Mouse (Mus musculus) embryonic facial prominence, embryonic 14.5 days (tissue): ENCODE results near the gene Utrn. TPM values are rescaled to one million over a fixed set of nuclear protein-coding genes. Genes with fewer than 3 reads are reported as not detected.

Experiments used
- ATAC-seq: fragments of 200-750 bp; cut with Nextera tagmentation; 2 replicates; pipeline ENCODE4 v1.8.0; 2017; ENCODE audit warnings: low read depth, moderate number of reproducible peaks, moderate TSS enrichment
- DNase-seq: peaks from one replicate; pipeline ENCODE4 v3.0.0-alpha.2; 2015; ENCODE audit warnings: low spot score
- H3K27ac ChIP-seq: fragments of 300-500 bp; sonication (generic); replicated peaks from 2 replicates; pipeline ENCODE4 v1.5.1; 2014; ENCODE audit warnings: low read depth, mild to moderate bottlenecking, low read length, moderate library complexity
- H3K27me3 ChIP-seq: fragments of 300-500 bp; sonication (generic); replicated peaks from 2 replicates; pipeline ENCODE4 v1.6.1; 2014; ENCODE audit warnings: low read length; ENCODE audit not compliant: control insufficient read depth, insufficient read depth
- H3K36me3 ChIP-seq: fragments of 300-500 bp; sonication (generic); 2 replicates; pipeline ENCODE4 v1.6.1; 2014; ENCODE audit warnings: low read length, mixed read lengths; ENCODE audit not compliant: control insufficient read depth, insufficient read depth
- H3K4me1 ChIP-seq: fragments of 300-500 bp; sonication (generic); 2 replicates; pipeline ENCODE4 v1.6.1; 2014; ENCODE audit warnings: antibody characterized with exemption, low read length; ENCODE audit not compliant: control insufficient read depth, insufficient read depth
- H3K4me2 ChIP-seq: fragments of 300-500 bp; sonication (generic); 2 replicates; pipeline ENCODE4 v1.6.1; 2014; ENCODE audit warnings: low read depth, mild to moderate bottlenecking, low read length, moderate library complexity, mixed read lengths
- H3K4me3 ChIP-seq: fragments of 300-500 bp; sonication (generic); 2 replicates; pipeline ENCODE4 v1.5.1; 2014; ENCODE audit warnings: low read depth, mild to moderate bottlenecking, low read length
- H3K9ac ChIP-seq: fragments of 300-500 bp; sonication (generic); 2 replicates; pipeline ENCODE4 v1.6.1; 2014; ENCODE audit warnings: low read depth, mild to moderate bottlenecking, low read length, moderate library complexity, mixed read lengths
- H3K9me3 ChIP-seq: fragments of 300-500 bp; sonication (generic); 2 replicates; pipeline ENCODE4 v1.6.1; 2016; ENCODE audit warnings: low read length; ENCODE audit not compliant: control insufficient read depth
- WGBS: fragments of 180-500 bp; shearing (Covaris S2); extraction: QIAGEN DNeasy Blood & Tissue Kit; methylation state at CpG from one replicate; pipeline ENCODE4 v1.1.7; 2014; 5-methylcytosine and 5-hydroxymethylcytosine counted together
- polyA plus RNA-seq: library from polyadenylated mRNA; unstranded; fragments of >200 nt; fragmentation: Nextera tagmentation; extraction: Ambion mirVana; gene quantifications from 2 replicates; pipeline ENCODE4 v1.2.1, GENCODE M21; 2014

Utrn gene
- polyA plus RNA-seq, 1 experiment from 2014 or later: 73.3 TPM

DNA sequence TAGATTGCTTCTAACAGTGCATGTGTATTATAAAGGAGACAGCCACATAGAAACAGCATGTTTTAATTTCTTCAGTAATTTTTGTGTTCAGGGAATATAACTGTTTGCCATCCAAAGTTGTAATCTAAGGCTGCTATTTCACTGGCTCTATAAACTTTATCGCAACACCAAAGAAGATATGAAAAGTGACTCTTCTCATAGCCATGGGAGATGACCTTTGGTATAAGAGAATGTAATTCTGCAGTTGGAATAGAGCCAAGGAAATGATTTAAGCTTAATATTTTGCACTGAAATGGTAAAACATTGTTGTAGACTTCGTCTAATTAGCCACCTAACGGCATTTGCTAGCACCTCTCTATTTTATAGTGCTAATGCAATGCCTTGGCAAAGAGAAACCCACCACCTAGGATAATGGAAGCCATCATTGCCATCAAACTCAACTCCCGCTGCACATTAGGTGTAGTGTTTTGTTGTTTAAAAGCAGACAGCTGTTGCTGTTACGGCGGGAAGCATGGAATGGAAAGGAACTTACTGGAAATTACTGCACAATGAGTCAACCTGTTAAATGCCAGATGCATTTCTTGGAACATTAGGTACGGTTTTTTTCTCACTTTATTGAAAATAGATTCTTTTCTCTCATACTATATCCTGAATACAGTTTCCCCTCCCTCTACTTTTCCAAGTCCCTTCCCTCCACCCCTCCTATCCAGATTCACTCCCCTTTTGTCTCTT, 445.0 kb downstream of the Utrn start:
- 0 out of 2 replicates have a peak, but pooled peaks cover 4% of the 10 kb centered on the region for H3K36me3 ChIP-seq

DNA sequence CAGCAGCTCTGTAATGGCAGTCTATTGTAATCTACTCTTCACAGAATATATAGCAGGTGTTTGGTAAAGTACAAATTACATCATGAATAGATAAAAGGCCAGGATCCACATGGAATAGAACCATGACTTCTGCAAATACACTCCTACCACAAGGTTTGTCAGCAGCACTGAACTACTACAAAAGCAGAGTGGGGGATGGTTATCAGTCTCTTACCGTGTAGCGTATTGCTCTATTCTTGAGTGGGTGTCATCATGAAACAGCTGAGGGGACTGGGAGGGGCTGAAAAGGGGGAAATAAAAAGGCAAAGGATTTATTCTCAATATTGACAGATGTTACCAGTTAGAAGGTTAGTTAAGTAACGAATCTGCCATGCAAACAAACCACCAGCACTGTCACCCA, 454.2 kb downstream of the Utrn start:
- H3K36me3 ChIP-seq: peaks cover 13% of the 10 kb centered on the region
- no peak overlapping the region for H3K4me2 ChIP-seq
- H3K9me3 ChIP-seq: no peaks in the 10 kb centered on the region
- no peak overlapping the region for H3K4me3 ChIP-seq
- no peak overlapping the region for H3K27ac ChIP-seq
- DNase-seq (no peak), ATAC-seq (no peak)
- H3K4me1 ChIP-seq: no peaks in the 10 kb centered on the region
- no peaks in the 10 kb centered on the region for H3K27me3 ChIP-seq
- H3K9ac ChIP-seq: no peak overlapping the region
- 84% methylated on average over 3 of the region's 3 CpGs for WGBS

More for the DNA sequence above, 445.0 kb downstream of the Utrn start:
- Histone ChIP-seq H3K27ac (no peak overlapping the region), H3K4me3 (no peak overlapping the region), H3K4me1 (no peaks in the 10 kb centered on the region), H3K27me3 (no peaks in the 10 kb centered on the region), H3K9me3 (no peaks in the 10 kb centered on the region), H3K9ac (no peak overlapping the region), H3K4me2 (no peak overlapping the region)
- WGBS: 81% methylated on average over 7 of the region's 7 CpGs
- no peak for DNase-seq
- no peak for ATAC-seq

DNA sequence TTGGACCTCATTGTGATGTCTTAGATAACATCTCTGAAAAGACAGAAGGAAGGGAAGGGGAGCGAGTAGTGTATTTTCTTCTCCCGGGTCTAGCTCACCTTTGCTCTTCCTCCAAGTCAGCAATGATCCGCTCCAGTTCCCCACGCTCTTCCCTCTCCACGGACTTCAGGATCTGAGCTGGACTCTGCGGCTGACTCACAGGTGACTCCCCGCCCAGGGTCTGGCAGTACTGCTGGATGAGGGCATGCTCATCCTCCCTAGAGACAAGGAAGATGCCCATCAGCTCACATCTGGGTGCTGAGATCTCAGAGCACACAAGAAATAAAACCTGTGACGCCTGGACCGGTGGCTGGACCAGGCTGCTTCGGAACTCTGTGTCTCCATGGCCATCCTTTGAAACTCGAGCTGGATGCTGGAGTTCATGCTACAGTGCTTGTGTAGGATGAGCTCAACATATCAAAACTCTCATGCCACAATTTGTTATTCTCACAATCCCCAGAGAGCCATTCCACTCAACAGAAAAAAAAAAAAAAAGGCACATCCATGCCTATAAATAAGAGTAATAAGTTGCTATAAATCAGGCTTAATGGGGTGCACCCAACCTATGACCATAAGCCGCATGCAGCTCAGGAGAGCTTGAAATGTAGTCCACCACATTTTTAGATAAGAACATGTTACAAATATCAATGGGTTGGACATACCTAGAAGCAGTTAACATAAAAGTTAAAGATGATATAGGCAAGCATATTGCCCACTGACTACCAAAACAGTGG, 462.6 kb downstream of the Utrn start:
- Histone ChIP-seq H3K27ac (no peak overlapping the region), H3K9me3 (no peaks in the 10 kb centered on the region), H3K36me3 (peaks cover 34% of the 10 kb centered on the region), H3K4me2 (no peak overlapping the region), H3K4me1 (no peaks in the 10 kb centered on the region), H3K9ac (no peak overlapping the region), H3K27me3 (no peaks in the 10 kb centered on the region), H3K4me3 (no peak overlapping the region)
- ATAC-seq (no peak), DNase-seq (no peak)
- WGBS: 86% methylated on average over 12 of the region's 12 CpGs

DNA sequence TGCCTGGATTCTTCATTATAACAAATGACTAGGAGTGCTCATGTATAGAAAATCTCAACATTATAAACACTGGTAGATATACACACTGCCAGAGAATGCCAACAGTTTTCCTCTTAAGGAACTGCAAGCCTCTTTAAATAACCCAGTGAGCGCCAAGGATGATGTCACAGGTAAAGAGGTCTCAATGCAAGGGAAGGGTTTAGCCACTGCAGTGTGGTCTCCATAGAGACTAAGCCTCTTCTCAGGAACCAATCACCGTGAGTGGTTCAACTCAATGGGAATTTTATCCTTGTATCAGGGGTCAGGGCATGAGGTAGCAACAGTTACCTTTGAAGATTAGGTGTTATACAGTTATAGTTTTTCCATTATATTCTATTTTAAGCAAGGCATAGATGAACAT, 469.7 kb downstream of the Utrn start:
- no peak overlapping the region for H3K4me3 ChIP-seq
- H3K27me3 ChIP-seq: no peaks in the 10 kb centered on the region
- no peaks in the 10 kb centered on the region for H3K9me3 ChIP-seq
- no peaks in the 10 kb centered on the region for H3K4me1 ChIP-seq
- H3K9ac ChIP-seq: no peak overlapping the region
- 61% methylated on average over 2 of the region's 2 CpGs for WGBS
- no peak for ATAC-seq
- H3K36me3 ChIP-seq: peaks cover 28% of the 10 kb centered on the region
- H3K4me2 ChIP-seq: no peak overlapping the region
- no peak overlapping the region for H3K27ac ChIP-seq
- peak; percentile 22 for DNase-seq

DNA sequence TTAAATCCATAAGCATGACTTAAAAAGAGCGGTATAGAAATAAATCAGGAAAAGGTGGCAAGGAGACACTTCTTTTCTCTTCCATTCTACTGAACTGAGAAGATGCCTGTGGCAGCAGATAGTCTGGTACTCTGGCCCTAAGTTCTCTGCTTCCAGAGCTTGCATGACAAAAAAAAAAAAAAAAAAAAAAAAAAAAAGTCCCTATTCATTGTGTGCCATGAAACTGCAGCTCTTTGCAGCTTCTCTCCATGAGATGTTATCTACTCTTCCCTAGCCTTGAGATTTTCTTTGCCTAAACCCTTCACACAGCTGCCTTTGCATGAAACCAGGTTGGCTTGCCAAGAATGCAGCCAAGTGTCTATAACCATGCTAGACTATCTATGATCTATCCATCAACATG, 489.0 kb downstream of the Utrn start:
- no peaks in the 10 kb centered on the region for H3K27me3 ChIP-seq
- H3K4me3 ChIP-seq: no peak overlapping the region
- peaks cover 8% of the 10 kb centered on the region; the same call in 1 of the 2 replicates for H3K36me3 ChIP-seq
- no peak for DNase-seq
- H3K9me3 ChIP-seq: no peaks in the 10 kb centered on the region
- H3K9ac ChIP-seq: no peak overlapping the region
- no peaks in the 10 kb centered on the region for H3K4me1 ChIP-seq
- no peak overlapping the region for H3K27ac ChIP-seq
- ATAC-seq: no peak
- 96% methylated on average over 1 of the region's 1 CpGs for WGBS
- H3K4me2 ChIP-seq: no peak overlapping the region

DNA sequence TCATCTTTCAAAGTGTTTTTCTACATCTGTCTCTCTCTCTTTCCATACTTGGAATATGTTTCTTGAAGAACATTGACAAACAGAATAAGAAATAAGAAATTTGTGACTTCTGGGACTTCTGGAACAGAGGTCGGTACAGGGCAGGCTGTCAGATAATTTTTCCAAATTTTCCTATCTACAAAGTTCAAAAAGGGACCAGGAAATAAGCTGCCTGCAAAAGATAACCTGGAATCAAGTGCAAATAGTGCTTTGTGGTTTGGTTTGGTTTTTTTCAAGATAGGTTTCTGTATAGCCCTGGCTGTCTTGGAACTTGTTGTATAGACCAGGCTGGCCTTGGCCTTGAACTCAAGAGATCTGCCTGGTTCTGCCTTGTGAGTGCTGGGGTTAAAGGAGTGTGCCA, 490.0 kb downstream of the Utrn start:
- Histone ChIP-seq H3K4me1 (no peaks in the 10 kb centered on the region), H3K27ac (no peak overlapping the region), H3K4me3 (no peak overlapping the region), H3K4me2 (no peak overlapping the region), H3K9ac (no peak overlapping the region), H3K36me3 (peaks cover 7% of the 10 kb centered on the region; the same call in 1 of the 2 replicates), H3K9me3 (no peaks in the 10 kb centered on the region), H3K27me3 (no peaks in the 10 kb centered on the region)
- DNase-seq (no peak), ATAC-seq (no peak)
- WGBS: 91% methylated on average over 1 of the region's 1 CpGs

DNA sequence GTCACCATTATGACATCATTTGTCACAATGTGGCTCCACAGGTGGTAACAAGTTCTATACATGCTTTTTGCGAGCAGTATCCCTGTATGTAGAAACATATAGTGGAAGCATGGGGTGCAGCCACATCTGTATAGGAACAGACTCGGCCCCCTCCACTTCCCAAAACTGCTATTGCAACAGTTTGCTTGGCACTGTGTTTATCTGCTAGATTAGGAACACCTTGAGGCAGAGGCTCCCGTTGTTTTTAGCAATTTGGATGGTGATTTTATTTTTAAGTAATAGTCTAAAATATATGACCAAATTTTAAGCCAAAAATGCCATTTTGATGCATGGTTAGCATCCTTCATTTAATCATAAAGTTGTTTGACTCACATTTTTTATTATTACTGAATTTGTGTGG, 491.4 kb downstream of the Utrn start:
- Histone ChIP-seq H3K36me3 (no peaks in the 10 kb centered on the region), H3K27me3 (no peaks in the 10 kb centered on the region), H3K9ac (no peak overlapping the region), H3K4me1 (no peaks in the 10 kb centered on the region), H3K4me2 (no peak overlapping the region), H3K4me3 (no peak overlapping the region), H3K9me3 (no peaks in the 10 kb centered on the region), H3K27ac (no peak overlapping the region)
- ATAC-seq: no peak
- DNase-seq: no peak
- WGBS: 80% methylated on average over 3 of the region's 3 CpGs

DNA sequence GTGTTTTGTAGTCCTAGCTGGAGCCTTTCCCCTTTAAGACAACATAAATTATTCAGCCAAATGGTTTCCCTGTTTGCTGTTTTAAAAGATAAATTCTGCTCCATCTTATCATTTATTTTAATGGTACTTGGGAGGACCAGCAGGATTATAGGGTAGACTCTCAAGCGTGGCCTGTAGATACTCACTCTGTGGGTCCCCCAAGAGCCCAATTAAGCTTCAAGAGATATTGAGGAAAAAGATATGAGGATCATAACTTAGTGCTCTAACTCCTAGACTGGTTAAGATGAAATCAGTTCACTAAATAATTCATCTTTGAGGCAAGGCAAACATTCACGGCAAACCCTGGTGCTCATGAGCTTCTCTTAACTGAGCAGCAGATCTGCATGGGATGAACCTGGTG, 493.1 kb downstream of the Utrn start:
- Histone ChIP-seq H3K9me3 (no peaks in the 10 kb centered on the region), H3K4me3 (no peak overlapping the region), H3K9ac (no peak overlapping the region), H3K27me3 (no peaks in the 10 kb centered on the region), H3K4me1 (no peaks in the 10 kb centered on the region), H3K27ac (no peak overlapping the region), H3K36me3 (no peaks in the 10 kb centered on the region), H3K4me2 (no peak overlapping the region)
- DNase-seq: no peak
- ATAC-seq: no peak
- WGBS: 77% methylated on average over 2 of the region's 2 CpGs
